Mouse (Mus musculus): ENCODE measurements at regions not wholly inside any gene's neighbourhood (a gene's known extent, or its start where the extent isn't known, plus 50 kb on each side); places are given as distances from the start of the nearest gene placed in this dataset.

GRCm38 (mm10) chr15:36857622-36858021 is 150.0 kb downstream of the Zfp706 start:
- DNase-seq (ENCODE audit: low spot score in 2 of 2): no peak

- DNase-seq (ENCODE audit: low spot score in 2 of 2): no peak
These were observed 151.9 kb downstream of the Zfp706 start for GRCm38 (mm10) chr15:36855550-36856131.

GRCm38 (mm10) chr15:36854900-36855321 is 152.7 kb downstream of the Zfp706 start:
- DNase-seq (ENCODE audit: low spot score in 2 of 2): no peak

GRCm38 (mm10) chr15:36852229-36852821 is 155.2 kb downstream of the Zfp706 start:
- no peak for DNase-seq (ENCODE audit: low spot score in 2 of 2)

GRCm38 (mm10) chr15:36848238-36848637 is 159.3 kb downstream of the Zfp706 start:
- DNase-seq (ENCODE audit: low spot score in 2 of 2): no peak

GRCm38 (mm10) chr15:36846806-36847205 is 160.8 kb downstream of the Zfp706 start:
- DNase-seq (ENCODE audit: low spot score in 2 of 2): no peak

Measured in frontal cortex, postnatal 14 days (tissue).